Mouse (Mus musculus): ENCODE measurements around the gene Siglech. TPM values are rescaled to one million over a fixed set of nuclear protein-coding genes. Genes with fewer than 3 reads are reported as not detected.

Siglech gene
- total RNA-seq, 2 experiments from 2014 or later, result 0.22 TPM; not detected in 1

- DNase-seq, result no peak
- intact Hi-C loops (cut with DNase I), result no loop called here
Measured at GRCm38 (mm10) chr7:55827551-55827950, 59.6 kb downstream of the Siglech start.

Other genes with a start within 250 kb of the Siglech start
- gene Tubgcp5, start 26.0 kb downstream of the Siglech start, total RNA-seq (2021), result 10 to 100 TPM; 12.1 to 13.4 TPM
- 10 to 100 TPM; 45.7 to 45.9 TPM for gene Cyfip1, start 73.6 kb downstream of the Siglech start, total RNA-seq (2021)
- gene Nipa2, start 194.3 kb downstream of the Siglech start, total RNA-seq (2021), result 10 to 100 TPM; 43.9 to 46.3 TPM